Mouse (Mus musculus) Muller cell, postnatal 12 days (primary cell): ENCODE measurements around the gene Larp4.
A peak's percentile ranks its signal among the peaks of the same experiment; 100 is the strongest.

ENCODE experiments used
- DNase-seq: peaks from one replicate; pipeline ENCODE4 v3.0.0-alpha.2; 2015; ENCODE audit errors: inconsistent ontology term

Gene Larp4

GRCm38 (mm10) chr15:100004677-100005273 is 34.9 kb downstream of the Larp4 start:
- DNase-seq = no peak

- DNase-seq = no peak
Measured at GRCm38 (mm10) chr15:100006180-100006579, 36.3 kb downstream of the Larp4 start.

GRCm38 (mm10) chr15:100018280-100018899 is 48.5 kb downstream of the Larp4 start:
- no peak for DNase-seq

- no peak for DNase-seq
Measured at GRCm38 (mm10) chr15:100021175-100021574, 51.3 kb downstream of the Larp4 start.

- peak; percentile 50 for DNase-seq
Measured at GRCm38 (mm10) chr15:100022923-100023322, 53.1 kb downstream of the Larp4 start.

GRCm38 (mm10) chr15:100025076-100025834 is 55.4 kb downstream of the Larp4 start:
- DNase-seq = no peak

GRCm38 (mm10) chr15:100028133-100028532 is 58.3 kb downstream of the Larp4 start:
- no peak for DNase-seq

GRCm38 (mm10) chr15:100029497-100029896 is 59.6 kb downstream of the Larp4 start:
- DNase-seq = no peak

- no peak for DNase-seq
Measured at GRCm38 (mm10) chr15:100029900-100030299, 60.0 kb downstream of the Larp4 start.

GRCm38 (mm10) chr15:100032546-100032945 is 62.7 kb downstream of the Larp4 start:
- DNase-seq = no peak

GRCm38 (mm10) chr15:100038470-100038971 is 68.7 kb downstream of the Larp4 start, which contains the start of gene Dip2b:
TSS of gene Dip2b (plus strand) at chr15:100038664.
- DNase-seq = peak; percentile 96

- DNase-seq = peak; percentile 75
Measured at GRCm38 (mm10) chr15:100039001-100039701, 69.3 kb downstream of the Larp4 start.

- DNase-seq = peak; percentile 43
Measured at GRCm38 (mm10) chr15:100040541-100041266, 70.8 kb downstream of the Larp4 start.

GRCm38 (mm10) chr15:100041267-100042047 is 71.6 kb downstream of the Larp4 start:
- no peak for DNase-seq

GRCm38 (mm10) chr15:100042048-100042400 is 72.2 kb downstream of the Larp4 start:
- no peak for DNase-seq

- no peak for DNase-seq
Measured at GRCm38 (mm10) chr15:100045576-100045975, 75.7 kb downstream of the Larp4 start.

GRCm38 (mm10) chr15:100049496-100050087 is 79.7 kb downstream of the Larp4 start:
- no peak for DNase-seq

GRCm38 (mm10) chr15:100050940-100051339 is 81.1 kb downstream of the Larp4 start:
- no peak for DNase-seq

GRCm38 (mm10) chr15:100052726-100053125 is 82.9 kb downstream of the Larp4 start:
- DNase-seq = peak; percentile 65

GRCm38 (mm10) chr15:100056397-100056908 is 86.6 kb downstream of the Larp4 start:
- DNase-seq = no peak
